Comparison of ENCODE assay signal across 19 mouse cellular contexts in genomic region chr2:5656326-5656725, GRCm38 (mm10). TPM values are rescaled to one million over a fixed set of nuclear protein-coding genes. Genes with fewer than 3 reads are reported as not detected.
DNase-seq lines count a peak whose midpoint lies in the region; ATAC-seq lines count a peak whose summit lies in the region.
"Had no signal": no experiment of that assay in that cellular context is flagged by ENCODE, and none has a peak within 500 bp of the region (broad histone marks: within the 10 kb centered on the region; RNA-seq: fewer than 3 reads in every experiment).

No protein-coding gene starts in this region.

- H3K36me3 ChIP-seq in heart, embryonic 12.5 days = no peaks in the 10 kb centered on the region
- no peaks in the 10 kb centered on the region for H3K36me3 ChIP-seq in midbrain, embryonic 11.5 days (ENCODE audit: control insufficient read depth, insufficient read depth, low read length)
- no peaks in the 10 kb centered on the region for H3K36me3 ChIP-seq in midbrain, embryonic 14.5 days (ENCODE audit: control insufficient read depth, insufficient read depth, low read length)
- H3K36me3 ChIP-seq: G1E had no signal

- 69% methylated on average over 3 of the region's 3 CpGs for WGBS in heart, embryonic 12.5 days
- WGBS in midbrain, embryonic 11.5 days = 77% methylated on average over 3 of the region's 3 CpGs
- 69% methylated on average over 3 of the region's 3 CpGs for WGBS in midbrain, embryonic 14.5 days

- no peak overlapping the region for H3K4me2 ChIP-seq in heart, embryonic 12.5 days
- no peak overlapping the region for H3K4me2 ChIP-seq in midbrain, embryonic 11.5 days
- H3K4me2 ChIP-seq in midbrain, embryonic 14.5 days (ENCODE audit: low read length) = no peak overlapping the region

- no peaks in the 10 kb centered on the region for H3K27me3 ChIP-seq in heart, embryonic 12.5 days (replicated peaks)
- no peaks in the 10 kb centered on the region for H3K27me3 ChIP-seq in midbrain, embryonic 11.5 days (ENCODE audit: control insufficient read depth, insufficient read depth, low read length)
- H3K27me3 ChIP-seq in midbrain, embryonic 14.5 days (ENCODE audit: control insufficient read depth, insufficient read depth, low read length) = no peaks in the 10 kb centered on the region
- H3K27me3 ChIP-seq: CH12.LX, Patski had no signal

- no peaks in the 10 kb centered on the region for H3K9me3 ChIP-seq in heart, embryonic 12.5 days (replicated peaks)
- H3K9me3 ChIP-seq in midbrain, embryonic 11.5 days (ENCODE audit: control insufficient read depth, low read length) = no peaks in the 10 kb centered on the region
- no peaks in the 10 kb centered on the region for H3K9me3 ChIP-seq in midbrain, embryonic 14.5 days (ENCODE audit: control insufficient read depth, low read length)
- H3K9me3 ChIP-seq: G1E had no signal

- peaks cover 9% of the 10 kb centered on the region for H3K4me1 ChIP-seq in heart, embryonic 12.5 days (replicated peaks)
- H3K4me1 ChIP-seq in midbrain, embryonic 11.5 days (ENCODE audit: control insufficient read depth, insufficient read depth, low read length) = no peaks in the 10 kb centered on the region
- no peaks in the 10 kb centered on the region for H3K4me1 ChIP-seq in midbrain, embryonic 14.5 days (ENCODE audit: control insufficient read depth, insufficient read depth, low read length)

- peak; percentile 51 for DNase-seq in heart, adult 11 months
- DNase-seq in midbrain, embryonic 11.5 days (ENCODE audit: low spot score, missing footprints) = peak; percentile 56
- no peak for DNase-seq in midbrain, embryonic 14.5 days
- DNase-seq: adrenal gland, adult 2 months; adrenal gland, adult 8-10 months; adrenal gland, postnatal 10 days; adrenal gland, postnatal 14 days; adrenal gland, postnatal 25 days; adrenal gland, postnatal 36 days; B cell, adult 2 months; cerebellum, adult 11 months; cerebellum, adult 11-12 months; cerebellum, adult 18-20 months had no signal

- no peak for ATAC-seq in heart, embryonic 12.5 days (ENCODE audit: insufficient number of reproducible peaks, low FRiP score)
- no peak for ATAC-seq in midbrain, embryonic 11.5 days (ENCODE audit: low FRiP score)
- ATAC-seq in midbrain, embryonic 14.5 days (ENCODE audit: low FRiP score, low TSS enrichment) = no peak
- ATAC-seq: activated CD4-positive, CD25-positive, alpha-beta regulatory T cell, adult 4 months; CD4-positive, CD25-positive, alpha-beta regulatory T cell, adult 4 months; Patski had no signal

- H3K9ac ChIP-seq in heart, embryonic 12.5 days = no peak overlapping the region
- H3K9ac ChIP-seq in midbrain, embryonic 11.5 days (ENCODE audit: low read length) = no peak overlapping the region
- H3K9ac ChIP-seq in midbrain, embryonic 14.5 days (replicated peaks; ENCODE audit: low read length) = no peak overlapping the region

- H3K4me3 ChIP-seq in heart, embryonic 12.5 days = no peak overlapping the region
- no peak overlapping the region for H3K4me3 ChIP-seq in midbrain, embryonic 11.5 days (ENCODE audit: low read depth, low read length)
- H3K4me3 ChIP-seq in midbrain, embryonic 14.5 days (replicated peaks; ENCODE audit: low read depth, low read length) = no peak overlapping the region

- no peak overlapping the region for H3K27ac ChIP-seq in heart, embryonic 12.5 days (ENCODE audit: poor library complexity, severe bottlenecking)
- H3K27ac ChIP-seq in midbrain, embryonic 11.5 days (ENCODE audit: low read depth, low read length) = no peak overlapping the region
- no peak overlapping the region for H3K27ac ChIP-seq in midbrain, embryonic 14.5 days (replicated peaks; ENCODE audit: low read depth, low read length)

RNA-seq across cellular contexts. Expression of gene Camk1d, which starts 58.0 kb away (rescaled TPM):
- polyA plus RNA-seq in heart, embryonic 12.5 days (2016; fragmentation: Nextera tagmentation; extraction: Ambion mirVana) = 2.2 and 3.1 TPM in 2 replicates
- polyA plus RNA-seq in midbrain, embryonic 11.5 days (2014; fragmentation: Nextera tagmentation; extraction: Ambion mirVana) = 1.8 and 2.0 TPM in 2 replicates
- 6.0 and 6.4 TPM in 2 replicates for polyA plus RNA-seq in midbrain, embryonic 14.5 days (2014; fragmentation: Nextera tagmentation; extraction: Ambion mirVana)
